Mouse (Mus musculus) layer of hippocampus, adult 11-12 months (tissue): ENCODE measurements around the gene Sec11a.

Experiments used
- DNase-seq: peaks from one replicate; pipeline ENCODE4 v3.0.0; 2022; ENCODE audit warnings: low spot score

Gene Sec11a

DNA sequence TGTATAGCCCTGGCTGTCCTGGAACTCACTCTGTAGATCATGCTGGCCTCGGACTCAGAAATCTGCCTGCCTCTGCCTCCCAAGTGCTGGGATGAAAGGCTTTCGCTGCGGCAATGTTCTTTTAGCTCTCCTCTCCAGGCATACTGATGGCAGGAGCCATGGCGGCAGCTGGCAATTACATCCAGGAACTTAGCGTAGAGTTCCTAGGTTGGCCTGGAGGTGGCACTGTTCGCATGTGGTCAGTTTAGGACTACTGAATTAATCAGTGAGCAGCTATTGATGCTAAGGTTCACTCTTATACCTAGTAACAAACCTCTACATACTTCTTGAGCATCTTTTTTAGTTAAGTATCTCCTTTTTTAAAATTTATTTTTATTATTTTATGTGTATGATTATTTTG is 90.4 kb downstream of the Sec11a start:
- peak; percentile 81 for DNase-seq

DNA sequence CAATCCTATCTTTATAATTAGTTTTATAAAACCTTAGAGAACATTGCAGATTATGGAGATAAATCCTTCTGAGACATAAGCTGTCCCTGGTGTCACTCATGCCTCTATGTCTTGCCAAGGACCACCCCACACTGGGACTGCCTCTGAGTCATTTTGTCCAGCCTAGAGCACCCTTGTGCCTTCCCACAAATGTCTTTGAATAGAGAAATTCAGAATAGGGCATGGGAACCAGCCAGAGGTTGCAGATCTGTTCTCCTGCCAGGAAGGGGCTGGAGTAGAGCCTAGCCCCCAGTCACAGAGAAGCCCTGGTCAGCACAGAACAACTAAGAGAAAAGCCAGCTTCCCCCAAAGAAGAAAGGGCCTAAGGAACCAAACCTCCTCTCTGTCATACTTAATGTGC is 92.3 kb downstream of the Sec11a start:
- DNase-seq, result no peak
